Mouse (Mus musculus) granulocyte monocyte progenitor cell, adult 5-6 weeks (primary cell): Measurements from ENCODE around the gene Ccl20. TPM values are rescaled to one million over a fixed set of nuclear protein-coding genes. Genes with fewer than 3 reads are reported as not detected.

Experiments used
- ATAC-seq: replicated peaks from 2 replicates; pipeline ENCODE4 v1.8.0; 2016; ENCODE audit warnings: mild to moderate bottlenecking, moderate TSS enrichment, inconsistent platforms; ENCODE audit not compliant: poor library complexity, severe bottlenecking
- total RNA-seq, 2 experiments: library from RNA; stranded (forward) in 1 of 2; stranded (reverse) in 1 of 2; fragments of 200-712, 200-1000 nt in 1 of 2; fragments of >200 nt in 1 of 2; fragmentation: Nextera tagmentation in 1 of 2; gene quantifications; 2 replicates each; pipeline ENCODE4 v1.2.3; 2014 to 2017

Ccl20 gene
- total RNA-seq, 2 experiments from 2014 or later = not detected

- ATAC-seq = no peak
These were observed 21.3 kb downstream of the Ccl20 start for GRCm38 (mm10) chr1:83137847-83138246.

GRCm38 (mm10) chr1:83138721-83139120 is 22.2 kb downstream of the Ccl20 start:
- no peak for ATAC-seq

- ATAC-seq = no peak
These were observed 24.9 kb downstream of the Ccl20 start for GRCm38 (mm10) chr1:83141510-83141909.

GRCm38 (mm10) chr1:83142055-83142454 is 25.5 kb downstream of the Ccl20 start:
- ATAC-seq = no peak

GRCm38 (mm10) chr1:83146547-83146946 is 30.0 kb downstream of the Ccl20 start:
- no peak for ATAC-seq

GRCm38 (mm10) chr1:83150227-83150626 is 33.7 kb downstream of the Ccl20 start:
- no peak for ATAC-seq

GRCm38 (mm10) chr1:83152961-83153360 is 36.4 kb downstream of the Ccl20 start:
- no peak for ATAC-seq

GRCm38 (mm10) chr1:83156876-83157275 is 40.3 kb downstream of the Ccl20 start:
- ATAC-seq = no peak

- ATAC-seq = peak; percentile 44
These were observed 43.0 kb downstream of the Ccl20 start, which contains the start of gene Daw1 for GRCm38 (mm10) chr1:83159603-83160002. Daw1 (plus strand) TSS chr1:83159752.

GRCm38 (mm10) chr1:83161658-83162057 is 45.1 kb downstream of the Ccl20 start:
- ATAC-seq = no peak

GRCm38 (mm10) chr1:83164027-83164426 is 47.5 kb downstream of the Ccl20 start:
- ATAC-seq = no peak

Other genes with a start within 250 kb of the Ccl20 start
- gene A030005L19Rik, start 203.4 kb upstream of the Ccl20 start, total RNA-seq (2014; fragmentation: Nextera tagmentation) = 1.5 TPM in 1 of 2 replicates, not detected in the other
- not detected in 2 replicates for gene A030005L19Rik, start 203.4 kb upstream of the Ccl20 start, total RNA-seq (2017)
- gene A030014E15Rik, start 191.8 kb upstream of the Ccl20 start, total RNA-seq (2014; fragmentation: Nextera tagmentation) = not detected in 2 replicates
- gene A030014E15Rik, start 191.8 kb upstream of the Ccl20 start, total RNA-seq (2017) = not detected in 2 replicates
- not detected in 2 replicates for gene Gm6217, start 185.4 kb upstream of the Ccl20 start, total RNA-seq (2014; fragmentation: Nextera tagmentation)
- gene Gm6217, start 185.4 kb upstream of the Ccl20 start, total RNA-seq (2017) = not detected in 2 replicates
- not detected in 2 replicates for gene A030003K21Rik, start 173.4 kb upstream of the Ccl20 start, total RNA-seq (2014; fragmentation: Nextera tagmentation)
- gene A030003K21Rik, start 173.4 kb upstream of the Ccl20 start, total RNA-seq (2017) = not detected in 2 replicates
- gene Gm7544, start 160.8 kb upstream of the Ccl20 start, total RNA-seq (2014; fragmentation: Nextera tagmentation) = not detected in 2 replicates
- not detected in 2 replicates for gene Gm7544, start 160.8 kb upstream of the Ccl20 start, total RNA-seq (2017)
- gene Gm47955, start 156.5 kb upstream of the Ccl20 start, total RNA-seq (2014; fragmentation: Nextera tagmentation) = not detected in 2 replicates
- gene Gm47955, start 156.5 kb upstream of the Ccl20 start, total RNA-seq (2017) = not detected in 2 replicates
- gene Gm47959, start 116.2 kb upstream of the Ccl20 start, total RNA-seq (2014; fragmentation: Nextera tagmentation) = not detected in 2 replicates
- not detected in 2 replicates for gene Gm47959, start 116.2 kb upstream of the Ccl20 start, total RNA-seq (2017)
- gene Slc19a3, start 78.3 kb upstream of the Ccl20 start, total RNA-seq (2014; fragmentation: Nextera tagmentation) = not detected in 2 replicates
- gene Slc19a3, start 78.3 kb upstream of the Ccl20 start, total RNA-seq (2017) = not detected in 2 replicates
- gene Krtap28-10, start 74.3 kb upstream of the Ccl20 start, total RNA-seq (2014; fragmentation: Nextera tagmentation) = not detected in 2 replicates
- gene Krtap28-10, start 74.3 kb upstream of the Ccl20 start, total RNA-seq (2017) = not detected in 2 replicates
- gene Gm47969, start 71.8 kb upstream of the Ccl20 start, total RNA-seq (2014; fragmentation: Nextera tagmentation) = not detected in 2 replicates
- not detected in 2 replicates for gene Gm47969, start 71.8 kb upstream of the Ccl20 start, total RNA-seq (2017)
- gene A030005K14Rik, start 57.4 kb upstream of the Ccl20 start, total RNA-seq (2014; fragmentation: Nextera tagmentation) = not detected in 2 replicates
- not detected in 2 replicates for gene A030005K14Rik, start 57.4 kb upstream of the Ccl20 start, total RNA-seq (2017)
- gene Krtap28-13, start 55.8 kb upstream of the Ccl20 start, total RNA-seq (2014; fragmentation: Nextera tagmentation) = not detected in 2 replicates
- gene Krtap28-13, start 55.8 kb upstream of the Ccl20 start, total RNA-seq (2017) = not detected in 2 replicates
- not detected in 2 replicates for gene Daw1, start 43.0 kb downstream of the Ccl20 start, total RNA-seq (2014; fragmentation: Nextera tagmentation)
- gene Daw1, start 43.0 kb downstream of the Ccl20 start, total RNA-seq (2017) = not detected in 2 replicates